Mouse (Mus musculus) kidney, adult 2 months (tissue): ENCODE results near the gene Prkce.

Source experiments
- CTCF ChIP-seq: fragments of 200-500 bp; conservative IDR thresholded peaks from 2 replicates; pipeline ENCODE4 v1.5.1; 2011; ENCODE audit warnings: low read depth, mild to moderate bottlenecking, control low read depth, low read length, moderate library complexity, mixed read lengths; ENCODE audit not compliant: insufficient read depth, insufficient read length
- POLR2A ChIP-seq: fragments of 200-500 bp; IDR thresholded peaks from one replicate; pipeline ENCODE4 v1.6.1; 2011; ENCODE audit warnings: low read depth, low read length, control low read depth

DNA sequence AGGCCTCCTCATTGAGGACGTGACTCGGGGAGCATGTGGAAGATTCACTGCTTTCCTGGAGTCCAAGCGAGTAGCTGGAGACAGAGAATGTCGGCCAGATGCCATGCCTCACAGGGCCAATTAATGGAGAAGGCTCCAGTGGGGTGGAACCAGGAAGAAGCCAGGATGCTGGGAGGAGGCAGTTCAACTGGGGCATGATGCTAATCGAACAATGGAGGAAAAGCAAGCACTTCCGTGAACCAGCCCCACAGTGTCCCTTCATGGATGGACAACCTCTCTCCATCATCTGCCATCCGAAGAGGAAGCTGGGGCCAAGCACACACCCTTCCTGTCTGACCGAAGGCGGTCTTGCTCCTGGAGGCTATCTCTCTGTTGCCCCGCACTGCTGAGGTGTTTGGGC is 381.5 kb downstream of the Prkce start:
- no peak for TF ChIP-seq POLR2A
- no peak for TF ChIP-seq CTCF
